Mouse (Mus musculus): ENCODE measurements at regions not wholly inside any gene's neighbourhood (a gene's known extent, or its start where the extent isn't known, plus 50 kb on each side); places are given as distances from the start of the nearest gene placed in this dataset.
A peak's percentile ranks its signal among the peaks of the same experiment; 100 is the strongest.

DNA sequence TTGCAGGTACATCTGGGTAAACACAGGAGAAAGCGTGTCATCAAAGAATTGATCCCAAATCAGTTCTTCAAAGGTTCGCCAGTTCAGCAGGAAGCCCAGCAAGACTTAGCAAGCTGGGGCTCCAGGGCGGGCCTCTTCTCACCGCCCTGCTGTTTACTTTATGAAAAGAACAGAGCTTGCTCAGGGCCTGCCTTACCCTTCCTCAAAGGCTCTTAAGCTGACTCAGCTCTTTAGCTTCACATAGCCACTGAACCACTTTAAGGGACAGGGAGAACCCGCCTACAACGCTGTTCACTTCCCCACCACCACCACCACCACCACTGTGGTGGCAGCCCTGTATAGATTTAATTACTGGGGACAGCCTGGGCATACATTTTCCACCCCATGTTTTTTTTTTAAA is 148.5 kb downstream of the Clic5 start:
- no peaks in the 10 kb centered on the region for H3K36me3 ChIP-seq (ENCODE audit: control insufficient read depth, insufficient read depth, low read length, poor library complexity, severe bottlenecking)
- no peak for DNase-seq (ENCODE audit: low read depth, low spot score)
- H3K27me3 ChIP-seq (ENCODE audit: control insufficient read depth, insufficient read depth, low read length, poor library complexity, severe bottlenecking): 0 out of 2 replicates have a peak, but pooled peaks cover 1% of the 10 kb centered on the region

DNA sequence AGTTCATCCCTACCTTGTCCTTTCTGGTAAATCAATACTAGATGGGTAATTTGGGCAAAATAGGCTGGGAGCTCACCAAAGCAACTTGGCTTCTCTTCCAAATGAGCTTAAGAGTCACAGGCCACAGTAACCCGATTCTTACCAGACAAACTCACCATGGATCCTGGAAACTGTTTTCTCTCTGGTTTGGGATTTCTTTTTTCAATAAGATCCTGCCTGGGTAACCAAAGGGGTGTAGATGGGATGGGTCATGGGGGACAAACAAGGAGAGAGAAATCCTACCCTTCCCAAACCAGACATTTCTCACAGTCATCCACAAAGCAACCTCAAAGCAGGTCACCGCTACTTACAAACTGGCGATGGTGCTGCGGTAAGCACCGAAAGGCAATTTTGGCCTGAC is 148.9 kb downstream of the Clic5 start:
- DNase-seq (ENCODE audit: low read depth, low spot score): no peak
- no peaks in the 10 kb centered on the region for H3K36me3 ChIP-seq (ENCODE audit: control insufficient read depth, insufficient read depth, low read length, poor library complexity, severe bottlenecking)
- 0 out of 2 replicates have a peak, but pooled peaks cover 1% of the 10 kb centered on the region for H3K27me3 ChIP-seq (ENCODE audit: control insufficient read depth, insufficient read depth, low read length, poor library complexity, severe bottlenecking)

DNA sequence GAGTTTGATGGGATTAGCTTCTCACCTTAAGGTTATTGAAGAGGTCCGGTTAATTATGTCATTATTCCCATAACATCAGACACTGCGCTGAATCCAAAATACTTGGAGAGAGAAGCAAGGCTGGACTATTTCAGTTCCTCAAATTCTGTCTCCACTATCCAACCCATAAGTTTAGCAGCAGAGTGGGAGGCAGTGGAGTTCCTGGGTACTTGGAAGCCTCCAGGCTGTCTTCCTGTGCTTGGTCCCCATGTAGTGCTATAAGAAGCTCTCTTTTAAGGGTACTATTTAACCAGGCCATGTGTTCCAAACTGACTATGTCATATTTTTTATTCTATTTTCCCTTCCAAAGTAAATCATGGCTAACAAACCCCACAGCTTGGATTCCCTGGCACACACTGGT is 156.2 kb downstream of the Clic5 start:
- no peak for DNase-seq (ENCODE audit: low read depth, low spot score)
- Histone ChIP-seq H3K27me3 (ENCODE audit: control insufficient read depth, insufficient read depth, low read length, poor library complexity, severe bottlenecking) (0 out of 2 replicates have a peak, but pooled peaks cover 1% of the 10 kb centered on the region), H3K36me3 (ENCODE audit: control insufficient read depth, insufficient read depth, low read length, poor library complexity, severe bottlenecking) (no peaks in the 10 kb centered on the region)

DNA sequence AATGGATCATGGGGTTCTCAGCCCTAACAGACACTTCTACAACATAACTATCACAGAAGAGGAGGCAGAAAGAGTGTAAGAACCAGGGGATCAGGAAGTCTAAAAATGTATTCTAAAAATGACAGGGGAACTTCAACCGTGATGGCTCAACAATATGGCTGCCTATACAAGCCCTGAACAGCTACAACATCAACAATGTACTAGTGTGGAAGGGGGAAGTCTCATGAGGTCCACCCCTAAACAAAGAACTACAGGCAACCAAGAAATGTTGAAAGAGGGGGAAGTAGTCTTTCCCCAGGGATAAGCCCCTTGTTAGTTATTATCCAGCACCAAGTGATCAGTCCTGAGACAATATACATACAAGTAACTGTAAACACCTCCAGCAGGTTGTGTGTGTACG is 157.0 kb downstream of the Clic5 start:
- 0 out of 2 replicates have a peak, but pooled peaks cover 1% of the 10 kb centered on the region for H3K27me3 ChIP-seq (ENCODE audit: control insufficient read depth, insufficient read depth, low read length, poor library complexity, severe bottlenecking)

DNA sequence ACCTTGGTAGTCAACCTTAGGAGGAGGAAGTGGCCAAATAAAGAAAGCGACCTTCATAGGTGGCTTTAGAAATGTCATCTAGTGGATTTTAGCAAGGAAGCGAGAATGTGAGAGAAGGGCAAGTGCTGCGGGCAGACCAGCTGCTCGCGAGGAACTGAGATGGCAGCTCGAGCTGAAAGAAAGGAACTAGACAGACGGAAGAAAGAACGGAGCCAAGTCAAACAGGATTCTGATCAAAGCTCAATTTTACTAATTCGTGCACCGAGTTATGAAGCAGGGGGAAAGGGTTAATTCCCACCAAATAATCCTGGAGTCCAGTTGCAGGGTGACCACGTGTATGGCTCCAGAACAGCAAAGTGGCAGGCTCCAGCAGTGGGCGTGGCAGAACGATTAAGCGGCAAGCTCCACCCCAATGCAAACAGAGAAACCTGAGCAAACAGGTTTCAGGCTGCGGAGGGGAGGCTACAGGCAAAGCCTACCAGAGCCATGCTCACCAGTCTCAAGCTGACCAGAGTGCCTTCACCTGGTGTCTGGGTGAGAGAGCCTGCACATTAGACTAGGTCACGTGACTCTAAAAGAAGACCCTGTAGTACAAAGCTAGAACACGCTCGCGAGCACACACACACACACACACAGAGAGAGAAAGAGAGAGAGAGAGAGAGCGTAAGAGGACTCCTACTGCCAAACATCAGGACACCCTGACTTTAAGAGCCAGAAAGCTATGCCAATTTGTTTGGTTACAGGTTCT is 162.0 kb downstream of the Clic5 start:
- DNase-seq (ENCODE audit: low read depth, low spot score): peak; percentile 38
- H3K36me3 ChIP-seq (ENCODE audit: control insufficient read depth, insufficient read depth, low read length, poor library complexity, severe bottlenecking): no peaks in the 10 kb centered on the region
- H3K27me3 ChIP-seq (ENCODE audit: control insufficient read depth, insufficient read depth, low read length, poor library complexity, severe bottlenecking): no peaks in the 10 kb centered on the region

More for the DNA sequence above, 157.0 kb downstream of the Clic5 start:
- no peak for DNase-seq (ENCODE audit: low read depth, low spot score)
- H3K36me3 ChIP-seq (ENCODE audit: control insufficient read depth, insufficient read depth, low read length, poor library complexity, severe bottlenecking): no peaks in the 10 kb centered on the region

DNA sequence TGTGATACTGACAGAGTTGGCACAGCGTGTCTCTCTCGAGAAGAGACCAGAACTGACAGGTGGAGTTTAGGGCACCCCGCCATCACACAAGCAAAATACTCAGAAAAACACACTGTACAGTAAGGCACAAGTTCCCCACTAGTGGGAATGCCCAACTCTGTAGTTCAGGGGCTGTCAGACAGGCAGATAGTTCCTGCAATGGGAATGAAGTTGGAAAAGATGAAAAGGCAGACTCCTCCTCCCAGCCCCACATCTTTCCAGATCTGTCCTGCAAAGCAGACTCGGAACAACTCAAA is 162.5 kb downstream of the Clic5 start:
- Histone ChIP-seq H3K27me3 (ENCODE audit: control insufficient read depth, insufficient read depth, low read length, poor library complexity, severe bottlenecking) (no peaks in the 10 kb centered on the region), H3K36me3 (ENCODE audit: control insufficient read depth, insufficient read depth, low read length, poor library complexity, severe bottlenecking) (no peaks in the 10 kb centered on the region)
- DNase-seq (ENCODE audit: low read depth, low spot score): no peak

DNA sequence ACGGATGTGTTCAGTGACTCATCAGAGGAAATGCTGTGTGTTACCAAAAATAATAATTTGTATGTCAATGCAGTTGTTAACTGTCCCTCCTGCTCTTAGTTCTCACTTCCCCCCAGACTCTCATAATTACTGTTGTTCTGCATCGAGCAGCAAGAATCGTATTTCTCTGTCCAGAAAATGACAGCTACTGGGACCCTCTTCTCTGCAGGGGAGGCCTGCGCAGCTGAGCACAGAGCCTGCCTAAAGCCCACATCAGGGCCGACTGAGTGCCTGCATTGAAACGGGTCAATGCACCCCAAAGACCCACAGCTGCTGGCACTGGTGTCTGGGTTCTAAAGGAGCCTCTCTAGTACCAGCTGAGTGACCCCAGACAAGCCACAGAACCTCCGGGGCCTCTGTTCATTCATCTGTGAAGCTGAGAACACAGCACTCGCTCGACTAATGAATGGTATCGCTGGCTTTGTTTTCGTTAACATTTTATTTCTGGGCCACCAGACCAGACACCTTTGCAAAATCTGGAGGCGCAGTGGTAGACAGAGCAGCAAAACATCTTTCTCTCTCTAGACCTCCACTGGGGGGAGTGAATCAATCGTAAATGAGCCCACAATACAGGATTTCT is 163.2 kb downstream of the Clic5 start:
- no peaks in the 10 kb centered on the region for H3K36me3 ChIP-seq (ENCODE audit: control insufficient read depth, insufficient read depth, low read length, poor library complexity, severe bottlenecking)
- DNase-seq (ENCODE audit: low read depth, low spot score): peak; percentile 50

DNA sequence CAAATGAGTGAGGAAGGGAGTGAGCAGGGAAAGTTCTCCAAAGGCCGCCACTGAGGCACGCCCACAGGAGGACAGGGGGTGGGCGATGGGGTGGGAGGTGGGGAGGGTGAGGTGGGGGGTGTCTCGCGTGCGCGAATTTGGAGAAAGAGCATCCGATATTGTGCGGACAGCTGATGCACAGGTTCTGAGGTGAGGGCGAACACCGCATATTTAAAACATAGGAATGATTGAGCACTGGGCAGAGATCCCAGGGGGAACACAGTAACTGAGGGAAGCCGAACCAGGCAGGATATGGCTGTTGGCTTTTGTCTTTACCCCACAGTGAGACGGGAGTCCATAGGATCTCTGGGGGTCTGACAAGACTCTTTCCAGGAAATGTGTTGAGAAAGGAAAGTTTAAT is 163.8 kb downstream of the Clic5 start:
- H3K36me3 ChIP-seq (ENCODE audit: control insufficient read depth, insufficient read depth, low read length, poor library complexity, severe bottlenecking): no peaks in the 10 kb centered on the region
- DNase-seq (ENCODE audit: low read depth, low spot score): no peak
- no peaks in the 10 kb centered on the region for H3K27me3 ChIP-seq (ENCODE audit: control insufficient read depth, insufficient read depth, low read length, poor library complexity, severe bottlenecking)

More for the DNA sequence above, 163.2 kb downstream of the Clic5 start:
- H3K27me3 ChIP-seq (ENCODE audit: control insufficient read depth, insufficient read depth, low read length, poor library complexity, severe bottlenecking): no peaks in the 10 kb centered on the region

DNA sequence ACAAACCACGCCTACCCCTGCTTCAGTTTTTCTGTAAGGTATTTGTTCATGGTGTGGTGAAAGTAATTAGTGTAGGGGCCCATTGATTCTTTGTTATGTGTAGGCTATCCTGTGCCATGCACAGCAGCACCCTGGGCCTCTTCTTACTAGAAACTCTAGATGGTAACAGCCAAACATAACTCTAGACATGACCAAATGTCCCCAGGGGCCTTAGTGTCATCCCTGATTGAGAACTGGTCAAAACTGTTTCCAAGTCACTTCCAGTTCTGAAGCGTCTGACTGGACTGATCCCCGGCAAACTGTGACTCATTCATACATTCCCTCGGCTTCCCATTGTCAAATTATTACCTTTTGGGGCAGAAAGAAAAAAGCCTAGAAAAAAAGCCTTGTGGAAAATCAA is 174.7 kb downstream of the Clic5 start:
- no peak for DNase-seq (ENCODE audit: low read depth, low spot score)
- Histone ChIP-seq H3K36me3 (ENCODE audit: control insufficient read depth, insufficient read depth, low read length, poor library complexity, severe bottlenecking) (no peaks in the 10 kb centered on the region), H3K27me3 (ENCODE audit: control insufficient read depth, insufficient read depth, low read length, poor library complexity, severe bottlenecking) (no peaks in the 10 kb centered on the region)

DNA sequence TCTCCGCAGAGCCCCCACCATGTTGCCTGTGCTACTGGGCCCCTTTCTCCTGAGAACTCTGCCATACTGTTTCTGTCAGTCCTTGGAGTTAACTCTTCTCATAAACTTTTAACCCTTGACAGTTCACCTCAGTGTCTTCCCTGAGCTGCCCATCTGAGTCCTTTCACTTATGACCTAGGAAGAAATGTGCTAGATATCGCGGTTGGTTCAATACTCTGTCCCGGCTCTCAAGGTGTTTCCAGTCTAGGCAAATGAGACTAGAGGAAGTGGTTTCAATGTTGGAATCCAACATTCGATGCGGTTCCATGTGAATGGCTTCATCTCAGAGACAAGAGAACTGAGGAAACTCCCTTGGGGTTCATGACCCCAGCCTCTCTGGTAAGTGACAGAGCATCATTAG is 176.1 kb downstream of the Clic5 start:
- no peaks in the 10 kb centered on the region for H3K27me3 ChIP-seq (ENCODE audit: control insufficient read depth, insufficient read depth, low read length, poor library complexity, severe bottlenecking)
- peak; percentile 38 for DNase-seq (ENCODE audit: low read depth, low spot score)

DNA sequence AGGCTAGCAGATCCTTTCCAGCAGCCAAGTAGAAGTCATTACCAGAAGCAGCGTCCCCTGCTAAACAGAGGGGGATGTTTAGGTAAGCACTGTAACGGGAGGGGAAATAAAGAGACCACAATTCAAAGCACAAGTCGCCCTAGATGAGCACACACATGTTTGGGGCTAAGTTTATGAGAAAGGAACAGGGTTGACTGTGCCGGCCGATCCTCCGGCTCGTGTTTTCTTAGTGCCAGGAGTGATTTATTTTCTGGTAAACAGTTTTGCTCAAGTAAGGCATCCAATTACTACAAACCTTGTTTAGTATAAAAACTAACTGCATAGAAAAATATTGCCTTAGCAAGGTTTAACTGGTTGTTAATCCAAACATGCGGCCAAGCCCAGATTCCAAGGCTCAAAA is 178.1 kb downstream of the Clic5 start:
- DNase-seq (ENCODE audit: low read depth, low spot score): no peak
- Histone ChIP-seq H3K27me3 (ENCODE audit: control insufficient read depth, insufficient read depth, low read length, poor library complexity, severe bottlenecking) (no peaks in the 10 kb centered on the region), H3K36me3 (ENCODE audit: control insufficient read depth, insufficient read depth, low read length, poor library complexity, severe bottlenecking) (no peaks in the 10 kb centered on the region)

More for the DNA sequence above, 176.1 kb downstream of the Clic5 start:
- no peaks in the 10 kb centered on the region for H3K36me3 ChIP-seq (ENCODE audit: control insufficient read depth, insufficient read depth, low read length, poor library complexity, severe bottlenecking)

DNA sequence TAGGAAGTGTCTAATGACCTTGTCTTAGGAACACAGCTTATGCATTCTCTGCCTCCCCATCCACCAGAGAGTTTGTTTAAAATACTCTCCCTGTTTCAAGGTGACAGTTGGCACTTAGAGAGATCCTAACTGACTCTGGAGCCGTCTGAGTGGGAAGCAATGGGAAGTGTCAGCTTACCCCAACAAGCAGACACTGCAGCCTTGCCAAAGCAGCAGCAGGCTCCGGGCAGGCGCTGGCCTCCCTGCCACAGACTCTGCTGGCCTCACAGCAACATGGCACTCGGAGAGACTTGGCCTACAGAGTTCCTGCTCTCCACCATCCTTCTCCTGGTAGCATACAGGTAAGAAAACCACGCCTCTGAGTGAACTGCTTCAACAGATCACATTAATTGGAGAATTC is 179.2 kb downstream of the Clic5 start:
- no peak for DNase-seq (ENCODE audit: low read depth, low spot score)
- Histone ChIP-seq H3K36me3 (ENCODE audit: control insufficient read depth, insufficient read depth, low read length, poor library complexity, severe bottlenecking) (no peaks in the 10 kb centered on the region), H3K27me3 (ENCODE audit: control insufficient read depth, insufficient read depth, low read length, poor library complexity, severe bottlenecking) (no peaks in the 10 kb centered on the region)

DNA sequence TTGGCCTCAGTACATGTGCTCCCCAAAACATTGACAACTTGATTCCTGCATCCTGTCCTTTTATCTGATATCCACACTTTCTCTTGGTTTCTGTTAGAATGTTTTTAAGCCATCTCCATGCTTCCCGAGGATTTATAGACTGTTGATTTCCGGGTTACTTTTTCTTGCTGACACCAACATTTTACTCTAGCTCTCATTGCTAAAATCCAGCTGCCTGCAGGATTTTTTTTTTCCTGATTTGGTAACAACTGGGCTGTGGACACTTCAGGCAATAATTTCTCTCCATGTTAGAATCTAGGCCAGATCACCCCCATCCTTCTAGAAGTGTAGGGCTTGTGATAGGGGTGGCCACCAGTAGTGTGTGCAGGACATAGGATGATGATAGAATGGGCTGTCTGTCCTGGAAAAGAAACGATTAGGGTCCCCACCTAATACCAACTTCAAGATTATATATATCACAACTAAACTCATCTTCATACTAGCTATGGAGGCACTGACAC is 182.6 kb downstream of the Clic5 start:
- Histone ChIP-seq H3K36me3 (ENCODE audit: control insufficient read depth, insufficient read depth, low read length, poor library complexity, severe bottlenecking) (no peaks in the 10 kb centered on the region), H3K27me3 (ENCODE audit: control insufficient read depth, insufficient read depth, low read length, poor library complexity, severe bottlenecking) (no peaks in the 10 kb centered on the region)
- no peak for DNase-seq (ENCODE audit: low read depth, low spot score)

DNA sequence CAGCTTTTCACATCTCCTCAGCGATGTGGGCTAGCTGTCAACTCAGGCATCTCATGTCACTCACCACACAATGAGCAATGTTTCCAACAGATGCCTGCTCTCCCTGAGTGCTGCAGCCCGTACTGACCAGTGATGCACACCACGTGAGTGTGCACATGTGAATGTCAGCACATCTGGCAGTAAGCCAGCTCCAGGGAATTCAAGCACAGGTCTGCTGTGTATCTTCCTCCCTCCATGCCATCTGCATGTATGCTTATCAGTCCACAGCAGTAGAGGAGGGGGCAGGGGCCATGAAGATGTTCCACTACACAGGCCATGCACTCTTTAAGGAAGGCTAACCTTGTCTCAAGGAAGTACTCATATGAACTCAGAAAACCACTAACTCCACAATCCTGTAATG is 183.2 kb downstream of the Clic5 start:
- no peaks in the 10 kb centered on the region for H3K27me3 ChIP-seq (ENCODE audit: control insufficient read depth, insufficient read depth, low read length, poor library complexity, severe bottlenecking)
- DNase-seq (ENCODE audit: low read depth, low spot score): no peak
- H3K36me3 ChIP-seq (ENCODE audit: control insufficient read depth, insufficient read depth, low read length, poor library complexity, severe bottlenecking): no peaks in the 10 kb centered on the region

DNA sequence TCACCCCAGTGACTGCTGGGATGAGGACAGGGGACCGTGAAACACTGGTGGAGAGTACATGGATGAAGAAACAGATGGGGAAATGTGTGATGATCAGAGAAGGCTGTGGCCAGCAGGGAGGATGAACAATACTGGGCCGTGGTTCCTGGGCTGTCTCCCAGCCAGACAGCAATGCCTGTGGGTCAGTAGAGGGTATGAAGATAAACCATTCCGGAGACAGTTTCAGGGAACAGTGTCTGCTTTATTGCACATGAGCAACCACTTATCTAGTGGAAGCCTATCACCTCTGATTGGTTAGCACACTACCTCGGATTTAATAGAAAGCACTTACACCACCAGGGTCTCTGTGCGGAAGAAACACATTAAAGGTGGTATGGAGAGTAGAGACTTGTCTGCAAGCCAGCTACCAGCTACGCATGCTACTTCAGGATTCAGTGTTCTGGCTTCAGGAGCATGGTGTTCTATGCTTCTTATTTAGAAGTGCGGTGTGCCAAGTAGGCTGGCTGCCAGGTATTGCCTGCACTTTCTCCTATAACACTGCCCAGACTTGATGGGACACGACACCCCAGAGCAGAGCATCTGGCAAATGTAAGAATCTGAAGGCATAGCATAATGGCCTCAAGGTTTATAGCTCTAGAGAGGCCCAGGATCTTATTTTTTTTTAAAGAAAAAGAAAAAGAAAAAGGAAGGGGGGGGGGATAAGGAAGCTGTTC is 185.5 kb downstream of the Clic5 start:
- Histone ChIP-seq H3K27me3 (ENCODE audit: control insufficient read depth, insufficient read depth, low read length, poor library complexity, severe bottlenecking) (no peaks in the 10 kb centered on the region), H3K36me3 (ENCODE audit: control insufficient read depth, insufficient read depth, low read length, poor library complexity, severe bottlenecking) (no peaks in the 10 kb centered on the region)
- no peak for DNase-seq (ENCODE audit: low read depth, low spot score)

Data from splenic B cell, adult 2 months (primary cell).